Mouse (Mus musculus) liver, embryonic 14.5 days (tissue): ENCODE results near the gene Scyl1. TPM values are rescaled to one million over a fixed set of nuclear protein-coding genes. Genes with fewer than 3 reads are reported as not detected.
A peak's percentile ranks its signal among the peaks of the same experiment; 100 is the strongest.

Source experiments
- ATAC-seq: fragments of 200-750 bp; cut with Nextera tagmentation; 2 replicates; pipeline ENCODE4 v1.8.0; 2017; ENCODE audit warnings: moderate number of reproducible peaks, mild to moderate bottlenecking, moderate library complexity; ENCODE audit not compliant: insufficient read depth
- DNase-seq, 3 experiments: peaks; one replicate each; pipeline ENCODE4 v3.0.0-alpha.2; 2012 to 2013; ENCODE audit warnings: low read depth in 3 of 3, low spot score in 3 of 3
- H3K27ac ChIP-seq: fragments of 300-500 bp; sonication (generic); 2 replicates; pipeline ENCODE4 v1.5.1; 2014; ENCODE audit warnings: moderate library complexity, mild to moderate bottlenecking, control low read depth, inconsistent platforms
- H3K27me3 ChIP-seq: fragments of 300-500 bp; sonication (generic); 2 replicates; pipeline ENCODE4 v1.6.1; 2014; ENCODE audit warnings: mild to moderate bottlenecking, low read length, moderate library complexity; ENCODE audit not compliant: control insufficient read depth, insufficient read depth
- H3K36me3 ChIP-seq: fragments of 300-500 bp; sonication (generic); replicated peaks from 2 replicates; pipeline ENCODE4 v1.6.1; 2014; ENCODE audit warnings: low read depth; ENCODE audit not compliant: control insufficient read depth, insufficient read depth
- H3K4me1 ChIP-seq, 2 experiments: fragments of 200-500 bp in 1 of 2; fragments of 300-500 bp in 1 of 2; sonication (generic) in 1 of 2; replicated peaks; 2 replicates each; pipeline ENCODE4 v1.6.1; 2012 to 2014; ENCODE audit warnings: antibody characterized with exemption in 1 of 2, inconsistent platforms in 1 of 2, low read length in 1 of 2; ENCODE audit not compliant: control insufficient read depth in 2 of 2, insufficient read depth in 2 of 2
- H3K4me2 ChIP-seq: fragments of 300-500 bp; sonication (generic); 2 replicates; pipeline ENCODE4 v1.6.1; 2014; ENCODE audit warnings: low read depth, mild to moderate bottlenecking, control low read depth, moderate library complexity
- H3K4me3 ChIP-seq, 2 experiments: fragments of 200-500 bp in 1 of 2; fragments of 300-500 bp in 1 of 2; sonication (generic) in 1 of 2; 2 replicates each; pipeline ENCODE4 v1.5.1; 2012 to 2014; ENCODE audit warnings: low read depth in 2 of 2, low read length in 2 of 2, mild to moderate bottlenecking in 2 of 2, control low read depth in 1 of 2, inconsistent platforms in 1 of 2, moderate library complexity in 1 of 2; ENCODE audit not compliant: insufficient read depth in 1 of 2
- H3K9ac ChIP-seq: fragments of 300-500 bp; sonication (generic); replicated peaks from 2 replicates; pipeline ENCODE4 v1.6.1; 2014; ENCODE audit warnings: mild to moderate bottlenecking, control low read depth, moderate library complexity
- H3K9me3 ChIP-seq: fragments of 300-500 bp; sonication (generic); 2 replicates; pipeline ENCODE4 v1.6.1; 2016; ENCODE audit warnings: low read length, mixed read lengths; ENCODE audit not compliant: control insufficient read depth
- CTCF ChIP-seq: IDR thresholded peaks from 2 replicates; pipeline ENCODE4 v1.5.1; 2016; ENCODE audit warnings: antibody characterized with exemption, low read depth, control low read depth
- EP300 ChIP-seq: IDR thresholded peaks from 2 replicates; pipeline ENCODE4 v1.6.1; 2016; ENCODE audit warnings: antibody characterized with exemption, low read depth
- WGBS: fragments of 180-500 bp; shearing (Covaris S2); extraction: QIAGEN DNeasy Blood & Tissue Kit; methylation state at CpG from one replicate; pipeline ENCODE4 v1.1.7; 2014; ENCODE audit not compliant: insufficient replicate concordance; 5-methylcytosine and 5-hydroxymethylcytosine counted together
- polyA plus RNA-seq, 2 experiments: library from polyadenylated mRNA; depleted of rRNA in 1 of 2; stranded (reverse) in 1 of 2; unstranded in 1 of 2; fragments of >200 nt; fragmentation: Nextera tagmentation in 1 of 2; extraction: Ambion mirVana in 1 of 2; gene quantifications; 2 replicates each; pipeline versions ENCODE4 v1.2.1 to v1.2.3; 2012 to 2014

Scyl1 gene
- polyA plus RNA-seq, 2 experiments = 15.8 to 27.1 TPM

GRCm38 (mm10) chr19:5797381-5798111 is 26.3 kb upstream of the Scyl1 start:
- H3K4me3 ChIP-seq = peak overlapping the region; percentile 73 to 97
- peaks cover 52% of the 10 kb centered on the region for H3K36me3 ChIP-seq
- peak overlapping the region; percentile 85 for H3K9ac ChIP-seq
- DNase-seq (no peak), ATAC-seq (no peak)
- no peaks in the 10 kb centered on the region for H3K27me3 ChIP-seq
- H3K4me2 ChIP-seq = peak overlapping the region; percentile 95
- H3K4me1 ChIP-seq = peaks cover 22 to 38% of the 10 kb centered on the region in 2 experiments
- H3K9me3 ChIP-seq = no peaks in the 10 kb centered on the region
- TF ChIP-seq EP300 = no peak
- TF ChIP-seq CTCF = no peak
- WGBS = 40% methylated on average over 7 of the region's 7 CpGs
- H3K27ac ChIP-seq = peak overlapping the region; percentile 86

GRCm38 (mm10) chr19:5796573-5797111 is 25.4 kb upstream of the Scyl1 start:
- H3K4me3 ChIP-seq = peak overlapping the region; percentile 73 to 97; a peak in 3 of 4 replicates
- H3K4me1 ChIP-seq = peaks cover 22 to 38% of the 10 kb centered on the region in 2 experiments
- TF ChIP-seq CTCF = no peak
- TF ChIP-seq EP300 = no peak
- H3K36me3 ChIP-seq = peaks cover 52% of the 10 kb centered on the region
- H3K9ac ChIP-seq = peak overlapping the region; percentile 85
- H3K4me2 ChIP-seq = peak overlapping the region; percentile 95
- no peak for ATAC-seq
- no peaks in the 10 kb centered on the region for H3K9me3 ChIP-seq
- peak overlapping the region; percentile 86 for H3K27ac ChIP-seq
- no peak for DNase-seq
- WGBS = 78% methylated on average over 7 of the region's 7 CpGs
- H3K27me3 ChIP-seq = no peaks in the 10 kb centered on the region

- WGBS = 68% methylated on average over 11 of the region's 11 CpGs
- H3K27ac ChIP-seq = peak overlapping the region; percentile 86
- no peak for DNase-seq
- ATAC-seq = no peak
- TF ChIP-seq EP300 = no peak
- TF ChIP-seq CTCF = no peak
- peak overlapping the region; percentile 95 for H3K4me2 ChIP-seq
- H3K4me1 ChIP-seq = peaks cover 22 to 38% of the 10 kb centered on the region in 2 experiments
- H3K9ac ChIP-seq = peak overlapping the region; percentile 10; the same call in 1 of the 2 replicates
- H3K4me3 ChIP-seq = peak overlapping the region; percentile 28 to 73; a peak in 3 of 4 replicates
- no peaks in the 10 kb centered on the region for H3K27me3 ChIP-seq
- peaks cover 52% of the 10 kb centered on the region for H3K36me3 ChIP-seq
- no peaks in the 10 kb centered on the region for H3K9me3 ChIP-seq
Measured at GRCm38 (mm10) chr19:5795668-5796572, 24.7 kb upstream of the Scyl1 start.

GRCm38 (mm10) chr19:5794771-5795576 is 23.8 kb upstream of the Scyl1 start:
- H3K9me3 ChIP-seq = no peaks in the 10 kb centered on the region
- ATAC-seq (peak; percentile 9), DNase-seq (peak in 1 of 3 experiments; percentile 67)
- TF ChIP-seq CTCF (no peak), EP300 (0 out of 2 replicates have a peak, but pooled peaks have one; percentile 19)
- H3K9ac ChIP-seq = no peak overlapping the region; the same call in none of the 2 replicates
- peaks cover 46% of the 10 kb centered on the region for H3K36me3 ChIP-seq
- H3K27me3 ChIP-seq = no peaks in the 10 kb centered on the region
- H3K4me3 ChIP-seq = no peak overlapping the region; a peak in 1 of 4 replicates
- peak overlapping the region; percentile 95 for H3K4me2 ChIP-seq
- H3K4me1 ChIP-seq = peaks cover 22 to 38% of the 10 kb centered on the region in 2 experiments
- WGBS = 38% methylated on average over 5 of the region's 5 CpGs
- H3K27ac ChIP-seq = peak overlapping the region; percentile 74
